Mouse (Mus musculus): ENCODE results near the gene Ccdc102a. TPM values are rescaled to one million over a fixed set of nuclear protein-coding genes. Genes with fewer than 3 reads are reported as not detected.

The Ccdc102a gene
- polyA plus RNA-seq, 1 experiment from 2014 or later = 30.3 TPM

- no peak overlapping the region for H3K27ac ChIP-seq (replicated peaks; ENCODE audit: low read depth, low read length)
- DNase-seq (ENCODE audit: low spot score) (no peak), ATAC-seq (replicated peaks; ENCODE audit: insufficient number of reproducible peaks, low FRiP score, low TSS enrichment, low read depth) (no peak)
- no peaks in the 10 kb centered on the region for H3K36me3 ChIP-seq (replicated peaks; ENCODE audit: control insufficient read depth, insufficient read depth, low read depth, low read length)
- no peak overlapping the region for H3K9ac ChIP-seq (replicated peaks; ENCODE audit: low read length)
- H3K4me3 ChIP-seq (ENCODE audit: low read depth, low read length) = no peak overlapping the region
- no peak overlapping the region for H3K4me2 ChIP-seq (ENCODE audit: low read depth, low read length)
- H3K27me3 ChIP-seq (ENCODE audit: control insufficient read depth, insufficient read depth, low read length) = no peaks in the 10 kb centered on the region
- 83% methylated on average over 7 of the region's 7 CpGs for WGBS
- no peaks in the 10 kb centered on the region for H3K4me1 ChIP-seq (ENCODE audit: control insufficient read depth, insufficient read depth, low read length)
- no peaks in the 10 kb centered on the region for H3K9me3 ChIP-seq (replicated peaks; ENCODE audit: control insufficient read depth, low read length)
Observed at GRCm38 (mm10) chr8:94954368-94954737, 36.5 kb upstream of the Ccdc102a start.

DNA sequence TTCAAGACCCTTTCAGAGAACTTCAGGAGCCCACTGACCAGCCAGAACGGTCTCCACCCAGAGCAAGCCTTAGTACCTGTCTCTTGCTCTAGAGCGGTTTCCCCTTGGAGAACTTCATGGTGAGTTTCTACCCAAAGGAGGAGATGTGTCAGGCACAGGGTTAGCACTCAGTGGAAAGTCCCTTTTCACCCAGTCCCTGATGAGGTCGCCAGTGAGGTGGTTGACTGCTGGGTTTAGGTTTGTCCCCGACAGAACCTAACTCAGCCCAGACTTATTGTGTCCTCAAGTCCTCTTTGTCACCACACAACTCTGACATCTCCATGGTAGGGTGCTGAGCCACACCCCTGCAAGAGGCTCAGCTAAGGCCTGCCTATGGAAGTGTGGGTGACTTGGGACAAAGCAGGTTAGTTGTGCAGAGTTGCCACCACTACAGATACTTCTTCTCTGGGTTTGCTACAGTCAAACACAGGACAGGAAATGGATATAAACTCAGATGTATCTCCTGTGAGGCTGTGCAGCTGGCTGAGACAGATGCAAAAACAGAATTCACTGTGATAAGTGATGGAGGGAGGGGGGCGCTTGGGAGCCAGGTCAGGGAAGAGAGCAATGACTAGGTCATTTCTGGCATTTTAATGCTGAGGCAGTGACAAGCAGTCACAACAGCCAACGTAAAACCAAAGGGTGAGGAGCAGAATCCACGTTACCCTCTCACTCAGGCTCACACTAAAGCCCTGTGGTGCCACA lies 35.9 kb upstream of the Ccdc102a start:
- H3K36me3 ChIP-seq (replicated peaks; ENCODE audit: control insufficient read depth, insufficient read depth, low read depth, low read length) = no peaks in the 10 kb centered on the region
- ATAC-seq (replicated peaks; ENCODE audit: insufficient number of reproducible peaks, low FRiP score, low TSS enrichment, low read depth) (no peak), DNase-seq (ENCODE audit: low spot score) (no peak)
- H3K4me3 ChIP-seq (ENCODE audit: low read depth, low read length) = no peak overlapping the region
- WGBS = 68% methylated on average over 7 of the region's 7 CpGs
- H3K4me1 ChIP-seq (ENCODE audit: control insufficient read depth, insufficient read depth, low read length) = no peaks in the 10 kb centered on the region
- H3K4me2 ChIP-seq (ENCODE audit: low read depth, low read length) = no peak overlapping the region
- H3K27ac ChIP-seq (replicated peaks; ENCODE audit: low read depth, low read length) = no peak overlapping the region
- no peak overlapping the region for H3K9ac ChIP-seq (replicated peaks; ENCODE audit: low read length)
- H3K27me3 ChIP-seq (ENCODE audit: control insufficient read depth, insufficient read depth, low read length) = no peaks in the 10 kb centered on the region
- H3K9me3 ChIP-seq (replicated peaks; ENCODE audit: control insufficient read depth, low read length) = no peaks in the 10 kb centered on the region

DNA sequence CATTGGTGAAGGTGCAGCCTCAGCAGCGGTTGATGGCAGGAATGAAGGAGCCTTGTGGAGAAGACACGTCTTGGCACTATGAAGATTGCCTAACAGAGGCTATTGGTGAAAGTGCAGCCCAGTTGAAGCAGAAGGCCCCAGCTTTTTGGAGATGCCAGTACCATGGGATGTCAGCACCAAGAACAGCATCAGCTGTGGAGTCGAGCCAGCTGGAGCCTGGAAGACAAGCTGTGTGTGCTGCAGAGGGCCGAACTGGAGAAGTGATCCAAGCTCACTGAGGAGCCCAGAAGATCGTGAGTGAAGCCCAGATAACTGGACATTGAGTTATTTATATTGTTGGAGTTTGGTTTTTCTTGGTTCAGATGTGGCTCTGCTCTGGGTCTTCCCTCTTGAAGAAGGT lies 34.2 kb upstream of the Ccdc102a start:
- no peaks in the 10 kb centered on the region for H3K36me3 ChIP-seq (replicated peaks; ENCODE audit: control insufficient read depth, insufficient read depth, low read depth, low read length)
- DNase-seq (ENCODE audit: low spot score) = no peak
- H3K27me3 ChIP-seq (ENCODE audit: control insufficient read depth, insufficient read depth, low read length) = no peaks in the 10 kb centered on the region
- H3K4me3 ChIP-seq (ENCODE audit: low read depth, low read length) = no peak overlapping the region
- no peak for ATAC-seq (replicated peaks; ENCODE audit: insufficient number of reproducible peaks, low FRiP score, low TSS enrichment, low read depth)
- no peaks in the 10 kb centered on the region for H3K9me3 ChIP-seq (replicated peaks; ENCODE audit: control insufficient read depth, low read length)
- H3K4me2 ChIP-seq (ENCODE audit: low read depth, low read length) = no peak overlapping the region
- no peaks in the 10 kb centered on the region for H3K4me1 ChIP-seq (ENCODE audit: control insufficient read depth, insufficient read depth, low read length)
- no peak overlapping the region for H3K27ac ChIP-seq (replicated peaks; ENCODE audit: low read depth, low read length)
- WGBS = 75% methylated on average over 5 of the region's 5 CpGs
- H3K9ac ChIP-seq (replicated peaks; ENCODE audit: low read length) = no peak overlapping the region

GRCm38 (mm10) chr8:94950458-94950857 lies 32.6 kb upstream of the Ccdc102a start:
- no peaks in the 10 kb centered on the region for H3K9me3 ChIP-seq (replicated peaks; ENCODE audit: control insufficient read depth, low read length)
- H3K36me3 ChIP-seq (replicated peaks; ENCODE audit: control insufficient read depth, insufficient read depth, low read depth, low read length) = no peaks in the 10 kb centered on the region
- no peak overlapping the region for H3K27ac ChIP-seq (replicated peaks; ENCODE audit: low read depth, low read length)
- WGBS = 78% methylated on average over 5 of the region's 5 CpGs
- no peak for DNase-seq (ENCODE audit: low spot score)
- H3K4me2 ChIP-seq (ENCODE audit: low read depth, low read length) = no peak overlapping the region
- H3K4me1 ChIP-seq (ENCODE audit: control insufficient read depth, insufficient read depth, low read length) = no peaks in the 10 kb centered on the region
- H3K9ac ChIP-seq (replicated peaks; ENCODE audit: low read length) = no peak overlapping the region
- ATAC-seq (replicated peaks; ENCODE audit: insufficient number of reproducible peaks, low FRiP score, low TSS enrichment, low read depth) = no peak
- no peaks in the 10 kb centered on the region for H3K27me3 ChIP-seq (ENCODE audit: control insufficient read depth, insufficient read depth, low read length)
- no peak overlapping the region for H3K4me3 ChIP-seq (ENCODE audit: low read depth, low read length)

- no peaks in the 10 kb centered on the region for H3K36me3 ChIP-seq (replicated peaks; ENCODE audit: control insufficient read depth, insufficient read depth, low read depth, low read length)
- WGBS = 12% methylated on average over 4 of the region's 4 CpGs
- H3K4me3 ChIP-seq (ENCODE audit: low read depth, low read length) = no peak overlapping the region
- no peak overlapping the region for H3K9ac ChIP-seq (replicated peaks; ENCODE audit: low read length)
- DNase-seq (ENCODE audit: low spot score) = peak; percentile 83
- no peaks in the 10 kb centered on the region for H3K27me3 ChIP-seq (ENCODE audit: control insufficient read depth, insufficient read depth, low read length)
- no peaks in the 10 kb centered on the region for H3K9me3 ChIP-seq (replicated peaks; ENCODE audit: control insufficient read depth, low read length)
- peak; percentile 57; the same call in 1 of the 2 replicates for ATAC-seq (replicated peaks; ENCODE audit: insufficient number of reproducible peaks, low FRiP score, low TSS enrichment, low read depth)
- no peak overlapping the region for H3K4me2 ChIP-seq (ENCODE audit: low read depth, low read length)
- no peaks in the 10 kb centered on the region for H3K4me1 ChIP-seq (ENCODE audit: control insufficient read depth, insufficient read depth, low read length)
- no peak overlapping the region for H3K27ac ChIP-seq (replicated peaks; ENCODE audit: low read depth, low read length)
Observed at GRCm38 (mm10) chr8:94950046-94950445, 32.1 kb upstream of the Ccdc102a start.

DNA sequence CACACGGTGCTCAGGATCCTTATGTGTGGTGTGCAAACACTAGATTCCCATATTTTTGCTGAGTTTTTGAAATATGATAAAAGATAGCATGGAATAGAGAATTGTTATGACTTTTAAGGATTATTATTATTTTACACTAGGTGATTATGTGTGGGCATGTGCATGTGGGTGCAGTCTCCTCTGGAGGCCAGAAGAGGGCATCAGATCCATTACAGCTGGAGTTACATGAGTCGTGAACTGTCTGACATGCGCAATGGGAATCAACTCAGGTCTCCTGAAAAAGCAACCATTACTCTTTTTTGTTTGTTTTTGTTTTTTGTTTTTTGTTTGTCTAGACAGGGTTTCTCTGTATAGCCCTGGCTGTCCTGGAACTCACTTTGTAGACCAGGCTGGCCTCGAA lies 31.1 kb upstream of the Ccdc102a start:
- no peak overlapping the region for H3K9ac ChIP-seq (replicated peaks; ENCODE audit: low read length)
- H3K27ac ChIP-seq (replicated peaks; ENCODE audit: low read depth, low read length) = no peak overlapping the region
- no peaks in the 10 kb centered on the region for H3K4me1 ChIP-seq (ENCODE audit: control insufficient read depth, insufficient read depth, low read length)
- no peaks in the 10 kb centered on the region for H3K36me3 ChIP-seq (replicated peaks; ENCODE audit: control insufficient read depth, insufficient read depth, low read depth, low read length)
- H3K4me2 ChIP-seq (ENCODE audit: low read depth, low read length) = no peak overlapping the region
- H3K27me3 ChIP-seq (ENCODE audit: control insufficient read depth, insufficient read depth, low read length) = no peaks in the 10 kb centered on the region
- no peak overlapping the region for H3K4me3 ChIP-seq (ENCODE audit: low read depth, low read length)
- no peak for ATAC-seq (replicated peaks; ENCODE audit: insufficient number of reproducible peaks, low FRiP score, low TSS enrichment, low read depth)
- DNase-seq (ENCODE audit: low spot score) = no peak
- WGBS = 90% methylated on average over 4 of the region's 4 CpGs
- H3K9me3 ChIP-seq (replicated peaks; ENCODE audit: control insufficient read depth, low read length) = no peaks in the 10 kb centered on the region

GRCm38 (mm10) chr8:94948421-94948820 lies 30.5 kb upstream of the Ccdc102a start:
- Histone ChIP-seq H3K9me3 (replicated peaks; ENCODE audit: control insufficient read depth, low read length) (no peaks in the 10 kb centered on the region), H3K27ac (replicated peaks; ENCODE audit: low read depth, low read length) (no peak overlapping the region), H3K9ac (replicated peaks; ENCODE audit: low read length) (no peak overlapping the region), H3K4me2 (ENCODE audit: low read depth, low read length) (no peak overlapping the region), H3K4me1 (ENCODE audit: control insufficient read depth, insufficient read depth, low read length) (no peaks in the 10 kb centered on the region), H3K27me3 (ENCODE audit: control insufficient read depth, insufficient read depth, low read length) (no peaks in the 10 kb centered on the region), H3K36me3 (replicated peaks; ENCODE audit: control insufficient read depth, insufficient read depth, low read depth, low read length) (no peaks in the 10 kb centered on the region), H3K4me3 (ENCODE audit: low read depth, low read length) (no peak overlapping the region)
- WGBS = 81% methylated on average over 4 of the region's 4 CpGs
- DNase-seq (ENCODE audit: low spot score) (no peak), ATAC-seq (replicated peaks; ENCODE audit: insufficient number of reproducible peaks, low FRiP score, low TSS enrichment, low read depth) (no peak)

DNA sequence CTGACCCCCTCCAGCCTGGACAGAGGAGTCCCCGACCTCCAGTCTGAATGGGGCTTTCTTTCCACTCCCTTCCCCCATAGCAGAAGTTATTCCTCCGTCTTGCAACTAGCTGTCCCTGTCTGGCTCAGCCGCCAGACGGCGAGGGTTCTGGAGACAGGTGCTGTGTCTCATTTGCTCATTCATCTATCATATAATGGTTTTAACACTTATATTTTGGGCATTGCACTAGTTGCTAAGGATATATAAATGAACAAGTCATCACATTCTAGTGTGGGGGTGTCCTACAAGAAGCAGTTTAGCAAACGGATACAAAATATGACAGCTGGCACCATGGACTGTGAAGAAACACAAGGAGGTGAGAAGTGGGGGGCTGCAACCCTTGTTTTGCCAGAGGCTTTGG lies 27.3 kb upstream of the Ccdc102a start:
- no peak for DNase-seq (ENCODE audit: low spot score)
- no peak for ATAC-seq (replicated peaks; ENCODE audit: insufficient number of reproducible peaks, low FRiP score, low TSS enrichment, low read depth)
- H3K27me3 ChIP-seq (ENCODE audit: control insufficient read depth, insufficient read depth, low read length) = no peaks in the 10 kb centered on the region

More for the DNA sequence above, 27.3 kb upstream of the Ccdc102a start:
- H3K4me3 ChIP-seq (ENCODE audit: low read depth, low read length) = no peak overlapping the region
- no peak overlapping the region for H3K9ac ChIP-seq (replicated peaks; ENCODE audit: low read length)
- no peaks in the 10 kb centered on the region for H3K36me3 ChIP-seq (replicated peaks; ENCODE audit: control insufficient read depth, insufficient read depth, low read depth, low read length)
- H3K9me3 ChIP-seq (replicated peaks; ENCODE audit: control insufficient read depth, low read length) = no peaks in the 10 kb centered on the region
- WGBS = 43% methylated on average over 6 of the region's 6 CpGs
- no peak overlapping the region for H3K27ac ChIP-seq (replicated peaks; ENCODE audit: low read depth, low read length)
- no peak overlapping the region for H3K4me2 ChIP-seq (ENCODE audit: low read depth, low read length)
- no peaks in the 10 kb centered on the region for H3K4me1 ChIP-seq (ENCODE audit: control insufficient read depth, insufficient read depth, low read length)

All from embryonic facial prominence, embryonic 11.5 days (tissue).